Mouse (Mus musculus) spleen, adult 2 months (tissue): ENCODE data around the gene Nek5. TPM values are rescaled to one million over a fixed set of nuclear protein-coding genes. Genes with fewer than 3 reads are reported as not detected.

Source experiments
- DNase-seq, 2 experiments: peaks; one replicate each; pipeline versions ENCODE4 v3.0.0 to v3.0.0-alpha.2; 2012 to 2021; ENCODE audit warnings: low spot score in 2 of 2, low read depth in 1 of 2
- H3K27ac ChIP-seq: fragments of 200-500 bp; 2 replicates; pipeline ENCODE4 v1.5.1; 2012; ENCODE audit warnings: low read length, inconsistent platforms; ENCODE audit not compliant: insufficient read depth
- H3K27me3 ChIP-seq: fragments of 200-500 bp; 2 replicates; pipeline ENCODE4 v1.6.1; 2012; ENCODE audit warnings: mild to moderate bottlenecking, moderate library complexity, low read length, inconsistent platforms; ENCODE audit not compliant: control insufficient read depth, insufficient read depth
- H3K36me3 ChIP-seq: fragments of 200-500 bp; 2 replicates; pipeline ENCODE4 v1.6.1; 2012; ENCODE audit warnings: mild to moderate bottlenecking, low read length, inconsistent platforms; ENCODE audit not compliant: control insufficient read depth, insufficient read depth
- H3K4me1 ChIP-seq: fragments of 200-500 bp; 2 replicates; pipeline ENCODE4 v1.6.1; 2011; ENCODE audit warnings: inconsistent platforms; ENCODE audit not compliant: control insufficient read depth, insufficient read depth, insufficient read length
- H3K4me3 ChIP-seq: fragments of 200-500 bp; 2 replicates; pipeline ENCODE4 v1.5.1; 2011; ENCODE audit warnings: mild to moderate bottlenecking, inconsistent platforms; ENCODE audit not compliant: insufficient read depth, insufficient read length; ENCODE audit errors: extremely low read depth
- CTCF ChIP-seq: fragments of 200-500 bp; IDR thresholded peaks from 2 replicates; pipeline ENCODE4 v1.5.1; 2011; ENCODE audit warnings: mild to moderate bottlenecking, inconsistent platforms; ENCODE audit not compliant: insufficient read depth, insufficient read length, insufficient replicate concordance; ENCODE audit errors: extremely low read depth
- POLR2A ChIP-seq: fragments of 200-500 bp; IDR thresholded peaks from 2 replicates; pipeline ENCODE4 v1.6.1; 2011; ENCODE audit warnings: low read depth, low read length, inconsistent platforms
- WGBS: fragments of 180-500 bp; shearing (Covaris S2); methylation state at CpG from one replicate; pipeline ENCODE4 v1.1.7; 2018; 5-methylcytosine and 5-hydroxymethylcytosine counted together
- polyA plus RNA-seq: library from polyadenylated mRNA; depleted of rRNA; stranded (reverse); fragments of >200 nt; gene quantifications from 2 replicates; pipeline ENCODE4 v1.2.3, GENCODE M21; 2012

Nek5 gene
- polyA plus RNA-seq, 1 experiment = not detected

- Histone ChIP-seq H3K4me3 (no peak overlapping the region), H3K27ac (no peak overlapping the region), H3K27me3 (0 out of 2 replicates have a peak, but pooled peaks cover 2% of the 10 kb centered on the region), H3K36me3 (no peaks in the 10 kb centered on the region), H3K4me1 (no peaks in the 10 kb centered on the region)
- 85% methylated on average over 12 of the region's 12 CpGs for WGBS
- DNase-seq = no peak
- TF ChIP-seq CTCF (no peak), POLR2A (no peak)
These were observed 81.1 kb downstream of the Nek5 start for GRCm38 (mm10) chr8:22043706-22044105.

GRCm38 (mm10) chr8:22042515-22042914 lies 82.3 kb downstream of the Nek5 start:
- H3K27me3 ChIP-seq = 0 out of 2 replicates have a peak, but pooled peaks cover 2% of the 10 kb centered on the region
- no peak overlapping the region for H3K4me3 ChIP-seq
- TF ChIP-seq CTCF = no peak
- TF ChIP-seq POLR2A = no peak
- no peaks in the 10 kb centered on the region for H3K4me1 ChIP-seq
- H3K36me3 ChIP-seq = no peaks in the 10 kb centered on the region
- H3K27ac ChIP-seq = no peak overlapping the region
- 94% methylated on average over 3 of the region's 3 CpGs for WGBS
- no peak for DNase-seq

- TF ChIP-seq POLR2A (no peak), CTCF (no peak)
- WGBS = 57% methylated on average over 6 of the region's 6 CpGs
These were observed 84.7 kb downstream of the Nek5 start for GRCm38 (mm10) chr8:22040153-22040509.

GRCm38 (mm10) chr8:22039468-22040152 lies 85.2 kb downstream of the Nek5 start:
- H3K27me3 ChIP-seq = 0 out of 2 replicates have a peak, but pooled peaks cover 2% of the 10 kb centered on the region
- no peaks in the 10 kb centered on the region for H3K36me3 ChIP-seq
- DNase-seq = no peak
- WGBS = 30% methylated on average over 15 of the region's 15 CpGs
- H3K4me1 ChIP-seq = no peaks in the 10 kb centered on the region
- H3K27ac ChIP-seq = no peak overlapping the region
- no peak overlapping the region for H3K4me3 ChIP-seq
- TF ChIP-seq POLR2A (no peak), CTCF (no peak)

More at GRCm38 (mm10) chr8:22040153-22040509, 84.7 kb downstream of the Nek5 start:
- no peak overlapping the region for H3K4me3 ChIP-seq
- no peaks in the 10 kb centered on the region for H3K36me3 ChIP-seq
- H3K27ac ChIP-seq = no peak overlapping the region
- H3K4me1 ChIP-seq = no peaks in the 10 kb centered on the region
- no peak for DNase-seq
- 0 out of 2 replicates have a peak, but pooled peaks cover 2% of the 10 kb centered on the region for H3K27me3 ChIP-seq

- Histone ChIP-seq H3K27me3 (0 out of 2 replicates have a peak, but pooled peaks cover 2% of the 10 kb centered on the region), H3K27ac (no peak overlapping the region), H3K4me3 (no peak overlapping the region), H3K4me1 (no peaks in the 10 kb centered on the region), H3K36me3 (no peaks in the 10 kb centered on the region)
- DNase-seq = no peak
- WGBS = 81% methylated on average over 7 of the region's 7 CpGs
- no peak for TF ChIP-seq CTCF
These were observed 87.8 kb downstream of the Nek5 start for GRCm38 (mm10) chr8:22037022-22037421.

GRCm38 (mm10) chr8:22036137-22036536 lies 88.7 kb downstream of the Nek5 start:
- 0 out of 2 replicates have a peak, but pooled peaks cover 2% of the 10 kb centered on the region for H3K27me3 ChIP-seq
- WGBS = 93% methylated on average over 9 of the region's 9 CpGs
- TF ChIP-seq POLR2A = no peak
- TF ChIP-seq CTCF = no peak
- no peaks in the 10 kb centered on the region for H3K4me1 ChIP-seq
- no peak overlapping the region for H3K27ac ChIP-seq
- H3K36me3 ChIP-seq = no peaks in the 10 kb centered on the region
- DNase-seq = no peak
- H3K4me3 ChIP-seq = no peak overlapping the region

- Histone ChIP-seq H3K36me3 (no peaks in the 10 kb centered on the region), H3K27ac (no peak overlapping the region), H3K4me3 (no peak overlapping the region), H3K27me3 (no peaks in the 10 kb centered on the region), H3K4me1 (no peaks in the 10 kb centered on the region)
- DNase-seq = no peak
- 79% methylated on average over 3 of the region's 3 CpGs for WGBS
- TF ChIP-seq POLR2A = no peak
These were observed 93.9 kb downstream of the Nek5 start for GRCm38 (mm10) chr8:22030990-22031389.

GRCm38 (mm10) chr8:22028973-22029372 lies 95.9 kb downstream of the Nek5 start:
- 83% methylated on average over 3 of the region's 3 CpGs for WGBS
- Histone ChIP-seq H3K36me3 (no peaks in the 10 kb centered on the region), H3K4me3 (no peak overlapping the region), H3K27me3 (no peaks in the 10 kb centered on the region), H3K27ac (no peak overlapping the region), H3K4me1 (no peaks in the 10 kb centered on the region)
- no peak for DNase-seq
- no peak for TF ChIP-seq CTCF
- no peak for TF ChIP-seq POLR2A
